Mouse (Mus musculus): Measurements from ENCODE around the gene Nacc2.

The Nacc2 gene

GRCm38 (mm10) chr2:26123079-26123648 is at the start of gene Nacc2:
TSS of gene Nacc2 (minus strand) at chr2:26123220.
- DNase-seq (ENCODE audit: low spot score), result no peak

GRCm38 (mm10) chr2:26172166-26172565 is 49.1 kb upstream of the Nacc2 start:
- DNase-seq (ENCODE audit: low spot score), result no peak

- no peak for DNase-seq (ENCODE audit: low spot score)
These were observed 47.4 kb upstream of the Nacc2 start for GRCm38 (mm10) chr2:26170376-26170775.

DNA sequence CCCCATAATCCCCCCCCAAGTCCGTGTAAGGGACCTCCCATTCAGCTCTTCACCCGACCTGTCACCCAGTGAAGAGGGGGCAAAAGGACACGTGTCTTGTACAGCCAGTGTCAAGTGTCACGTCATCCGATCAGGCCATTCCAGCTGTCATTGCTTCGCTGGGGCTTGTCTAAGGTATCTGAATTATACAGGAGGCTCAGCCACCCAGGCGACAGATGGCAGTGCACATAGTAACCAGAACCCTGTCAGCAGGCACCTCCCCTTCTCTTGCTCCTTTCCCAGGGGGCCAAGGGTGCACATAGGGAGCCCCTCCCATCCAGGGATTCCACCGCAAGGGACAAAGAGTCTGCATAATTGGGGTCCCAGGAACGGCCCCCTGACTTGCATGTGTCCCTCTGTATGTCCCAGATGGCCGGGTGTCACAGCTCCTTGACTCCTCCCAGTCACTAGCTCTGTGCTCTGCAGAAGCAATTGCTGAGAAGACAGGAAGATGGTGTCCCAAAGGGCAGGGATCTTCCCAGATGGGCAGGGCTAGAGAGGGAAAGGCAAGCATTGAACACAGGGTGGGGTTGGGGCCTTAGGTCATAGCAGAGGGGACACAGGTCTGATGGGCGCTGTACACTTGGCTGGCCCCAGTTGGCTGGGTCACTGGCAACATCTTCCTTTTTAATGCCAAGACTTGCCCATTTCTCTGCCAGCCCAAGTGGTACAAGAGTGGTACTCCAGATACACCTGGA is 46.0 kb upstream of the Nacc2 start:
- DNase-seq (ENCODE audit: low spot score), result no peak

DNA sequence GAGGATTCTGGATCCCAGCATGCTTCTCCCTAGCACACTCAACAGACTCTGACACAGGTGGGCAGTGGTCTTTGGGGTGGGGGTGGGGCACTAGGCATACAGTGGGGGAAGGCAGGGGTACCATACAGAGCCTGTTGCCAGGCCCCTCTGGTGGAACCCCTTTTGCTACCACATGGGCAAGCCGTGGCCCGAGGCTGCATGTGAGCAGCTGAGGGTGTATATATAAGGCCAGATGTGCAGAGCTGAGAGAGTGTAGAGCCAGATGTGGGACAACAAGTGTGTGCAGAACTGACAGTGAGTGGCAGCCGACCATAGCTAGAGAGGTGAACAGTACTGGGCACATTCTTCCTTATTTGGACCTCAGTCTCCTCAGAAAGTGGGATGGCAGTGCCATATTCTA is 43.9 kb upstream of the Nacc2 start:
- DNase-seq (ENCODE audit: low spot score), result no peak

- no peak for DNase-seq (ENCODE audit: low spot score)
These were observed 35.0 kb upstream of the Nacc2 start for GRCm38 (mm10) chr2:26158064-26158463.

DNA sequence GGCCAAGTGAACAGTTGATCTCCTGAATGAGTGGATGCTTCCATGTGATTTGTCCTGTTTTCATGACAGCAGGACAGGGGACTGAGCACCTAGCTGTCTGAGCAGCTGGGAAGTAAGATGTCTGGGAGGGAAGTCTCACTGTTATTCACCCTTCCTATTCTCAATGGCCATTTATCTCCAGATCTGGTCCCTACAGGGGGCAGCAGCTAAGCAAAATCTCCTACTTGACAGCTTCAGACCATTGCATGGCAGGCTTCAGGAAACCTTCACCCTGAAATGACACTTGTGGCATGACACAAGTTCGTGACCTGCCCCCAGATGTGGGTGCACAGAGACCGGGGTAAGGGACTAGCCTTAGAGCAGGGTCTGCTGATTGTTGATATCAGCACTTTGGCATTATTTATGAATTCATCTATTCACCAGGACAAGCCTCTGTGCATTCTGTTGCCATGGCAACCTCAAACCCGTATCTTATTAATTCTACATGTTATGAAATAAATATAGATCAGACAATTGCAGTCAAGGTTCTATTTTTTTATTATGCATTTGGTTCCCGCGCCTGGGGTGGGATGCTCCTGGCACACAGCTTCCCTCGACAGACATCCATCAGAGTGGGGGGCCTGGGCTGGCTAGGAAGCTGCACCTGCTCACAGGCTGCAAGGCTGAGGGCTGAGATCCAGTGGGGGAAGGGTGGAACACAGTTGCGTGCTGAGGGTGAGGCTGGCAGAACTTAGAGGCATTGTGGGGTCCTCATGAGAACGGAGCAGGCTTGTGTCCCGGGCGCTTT is 33.4 kb upstream of the Nacc2 start:
- DNase-seq (ENCODE audit: low spot score), result no peak

- no peak for DNase-seq (ENCODE audit: low spot score)
These were observed 32.7 kb upstream of the Nacc2 start for GRCm38 (mm10) chr2:26155737-26156136.

- no peak for DNase-seq (ENCODE audit: low spot score)
These were observed 31.6 kb upstream of the Nacc2 start for GRCm38 (mm10) chr2:26154586-26154985.

DNA sequence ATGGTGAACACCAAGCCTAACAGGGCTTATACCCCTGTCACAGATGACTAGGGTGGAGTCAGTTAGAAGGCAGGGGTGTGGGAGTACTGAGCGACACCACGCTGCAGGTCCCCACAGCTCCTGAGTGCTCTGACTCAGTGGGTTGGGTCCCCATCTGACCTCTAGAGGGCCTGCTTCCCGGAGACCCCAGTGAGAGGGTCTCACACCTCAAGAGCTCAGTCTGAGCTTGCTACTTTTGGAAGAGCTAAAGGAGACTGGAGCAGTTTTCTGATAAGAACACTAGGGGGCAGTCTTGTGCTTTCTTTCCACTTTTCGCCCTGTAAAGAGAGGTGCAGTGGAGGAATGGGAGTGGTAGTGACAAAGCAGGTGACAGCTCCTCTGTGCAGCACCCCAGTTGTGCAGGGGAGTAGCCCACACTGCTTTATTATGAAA is 30.9 kb upstream of the Nacc2 start:
- DNase-seq (ENCODE audit: low spot score), result no peak

DNA sequence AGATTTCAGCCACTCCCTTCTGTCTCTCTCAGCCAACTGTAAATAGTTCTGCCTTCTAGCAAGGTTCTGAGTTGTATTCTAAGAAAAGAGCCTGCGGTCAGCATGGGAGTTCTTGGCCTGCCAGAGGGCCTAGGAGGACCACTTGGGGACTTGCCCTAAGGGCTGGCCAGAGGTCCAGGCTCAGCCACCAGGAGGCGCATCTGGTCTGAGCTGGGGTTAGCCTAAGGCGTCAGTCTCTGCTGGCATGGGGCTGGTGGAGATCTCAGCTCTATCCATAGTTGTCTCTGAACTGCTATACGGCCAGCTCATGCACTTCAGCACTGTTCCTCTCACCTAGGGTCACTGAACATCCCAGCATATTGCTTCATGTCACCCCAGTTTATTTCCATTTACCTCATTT is 30.3 kb upstream of the Nacc2 start:
- DNase-seq (ENCODE audit: low spot score), result peak; percentile 50

- no peak for DNase-seq (ENCODE audit: low spot score)
These were observed 24.8 kb upstream of the Nacc2 start for GRCm38 (mm10) chr2:26147706-26148370.

DNA sequence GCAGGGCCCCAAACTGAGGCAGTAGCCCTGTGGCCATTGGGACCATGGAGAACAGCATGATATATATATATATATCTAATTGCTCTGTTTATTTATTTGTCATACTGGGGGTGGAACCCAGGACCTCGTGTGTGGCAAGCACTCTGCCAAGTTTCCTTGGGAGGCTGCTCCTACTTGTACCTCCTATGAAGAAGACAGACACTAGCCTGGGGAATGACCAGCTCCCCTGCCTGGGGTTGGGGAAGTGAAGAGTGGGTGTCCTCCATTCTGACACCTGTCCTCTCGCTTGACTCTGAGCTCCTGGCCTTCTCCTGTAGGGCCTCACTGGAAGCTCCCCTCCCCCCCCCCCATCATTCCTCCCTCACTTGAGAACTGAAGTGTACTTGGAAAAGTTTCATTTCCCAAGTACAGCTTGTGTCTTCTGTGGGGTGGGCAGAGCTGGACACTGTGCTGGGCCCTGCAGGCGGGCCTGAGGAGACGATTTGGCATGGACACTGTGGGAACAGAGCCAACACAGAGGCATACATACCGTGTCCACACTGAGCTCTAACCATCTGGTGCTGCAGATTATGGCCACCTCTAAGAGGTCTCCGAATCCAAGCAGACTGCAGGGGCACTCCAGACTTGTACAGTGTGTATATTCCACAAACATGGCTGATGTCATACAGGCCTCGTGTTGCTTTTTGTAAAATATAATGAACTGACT is 23.5 kb upstream of the Nacc2 start:
- no peak for DNase-seq (ENCODE audit: low spot score)

- no peak for DNase-seq (ENCODE audit: low spot score)
These were observed 22.1 kb upstream of the Nacc2 start for GRCm38 (mm10) chr2:26145113-26145512.

DNA sequence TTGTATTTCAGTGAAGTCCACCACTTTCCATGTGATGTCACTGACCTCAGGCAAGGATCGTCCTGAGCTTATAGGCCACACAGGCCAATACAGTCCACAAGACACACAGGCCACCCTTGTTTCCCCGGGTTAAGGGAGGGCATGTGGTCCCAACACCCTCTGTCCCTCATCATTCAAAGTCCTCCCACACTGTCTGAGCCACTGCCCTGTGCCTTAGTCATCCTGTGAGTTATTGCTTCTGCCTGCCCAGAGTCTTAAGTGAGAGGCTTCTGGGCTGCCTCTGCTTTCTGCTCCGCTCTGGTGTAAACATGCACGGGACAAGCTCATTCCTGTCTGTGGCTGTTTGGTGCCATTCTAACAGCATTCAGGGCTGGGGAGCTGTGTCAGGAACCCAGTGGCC is 21.3 kb upstream of the Nacc2 start:
- DNase-seq (ENCODE audit: low spot score), result no peak

DNA sequence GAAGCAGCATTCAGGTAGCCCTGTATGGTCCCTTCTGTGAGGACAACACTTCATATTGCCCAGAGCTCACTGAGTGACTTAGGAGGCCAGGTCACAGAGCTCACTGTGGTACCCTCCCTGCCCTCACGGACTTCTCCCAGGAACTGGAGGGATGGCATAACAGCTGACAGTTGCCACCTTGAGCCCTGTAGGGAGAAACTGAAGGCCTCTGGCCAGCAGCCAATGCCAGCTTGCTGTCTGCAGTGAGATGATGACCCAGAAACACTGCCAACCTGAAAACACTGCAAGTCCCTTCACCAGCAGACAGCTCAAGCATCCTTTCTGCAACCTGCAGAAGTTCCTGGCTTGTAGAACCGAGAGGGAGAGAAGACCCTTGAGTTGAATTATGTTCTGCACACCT is 20.5 kb upstream of the Nacc2 start:
- DNase-seq (ENCODE audit: low spot score), result no peak

GRCm38 (mm10) chr2:26142986-26143385 is 20.0 kb upstream of the Nacc2 start:
- DNase-seq (ENCODE audit: low spot score), result no peak

- peak; percentile 59 for DNase-seq (ENCODE audit: low spot score)
These were observed 19.0 kb upstream of the Nacc2 start for GRCm38 (mm10) chr2:26141893-26142635.

DNA sequence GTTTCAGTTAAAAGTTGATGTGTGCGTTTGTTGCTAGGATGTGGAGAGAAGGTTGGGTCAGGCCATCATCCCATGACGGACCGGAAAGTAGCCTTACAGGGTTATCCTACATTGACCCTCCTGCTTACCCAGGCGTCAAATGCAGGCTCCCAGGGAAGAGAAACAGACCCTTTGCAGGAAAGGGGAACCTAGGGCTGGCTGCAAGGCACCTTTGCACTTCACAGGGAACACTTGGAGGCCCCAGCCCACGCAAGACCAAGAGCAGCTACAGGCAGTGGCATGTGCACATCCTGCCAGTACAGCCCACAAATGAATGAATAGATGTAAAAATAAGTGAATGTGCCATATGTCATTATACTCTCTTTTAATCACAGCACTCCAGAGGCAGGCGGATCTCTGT is 17.9 kb upstream of the Nacc2 start:
- no peak for DNase-seq (ENCODE audit: low spot score)

DNA sequence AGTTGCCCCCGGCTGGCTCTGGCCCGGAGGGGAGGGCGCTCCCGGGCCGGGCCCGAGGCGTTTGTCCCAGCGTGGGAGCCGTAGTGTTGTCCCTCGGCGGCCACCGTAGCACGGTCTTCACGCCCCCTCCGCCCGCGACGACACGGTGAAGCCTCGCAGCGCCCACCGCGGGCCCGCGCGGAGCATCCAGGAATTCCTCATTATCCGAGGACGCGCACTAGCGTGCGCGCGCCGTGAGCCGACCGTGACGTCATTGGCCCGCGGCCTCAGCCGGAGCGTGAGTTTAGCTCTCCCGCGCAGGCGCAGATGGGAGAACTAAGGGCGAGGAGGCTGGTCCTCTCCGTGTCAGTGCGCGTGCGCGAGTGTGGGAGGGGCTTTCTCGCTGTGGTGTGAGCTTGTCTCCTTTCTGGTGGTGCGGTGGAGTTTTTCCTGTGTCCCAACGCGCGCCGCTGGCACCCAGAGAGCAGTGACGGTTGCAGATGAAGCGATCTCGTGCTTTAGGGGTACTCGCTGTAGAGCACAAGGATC is 17.3 kb upstream of the Nacc2 start:
- peak; percentile 100 for DNase-seq (ENCODE audit: low spot score)

All from urinary bladder, postnatal 25 days (tissue).